Mouse (Mus musculus) left cerebral cortex, postnatal 14 days (tissue): ENCODE results near the gene Dock9. TPM values are rescaled to one million over a fixed set of nuclear protein-coding genes. Genes with fewer than 3 reads are reported as not detected.
"Not testable (repeated sequence)": the region's sequence is repeated elsewhere in the genome, so short reads cannot be mapped to it uniquely, and the experiment has no call there.

Experiments
- DNase-seq, 2 experiments: peaks; one replicate each; pipeline ENCODE4 v3.0.0; 2021 to 2022; ENCODE audit warnings: low spot score in 2 of 2, mixed read lengths in 1 of 2
- intact Hi-C: fragments of 180-260 bp; cut with DNase I; formaldehyde crosslinking; loops from one replicate; pipeline ENCODE4 v1.15.1; 2025
- total RNA-seq, 2 experiments: library from RNA; stranded (reverse); gene quantifications; 2 replicates each; pipeline ENCODE4 v1.2.3; 2021

Dock9 gene
- total RNA-seq, 2 experiments from 2014 or later, result 136 to 148 TPM

DNA sequence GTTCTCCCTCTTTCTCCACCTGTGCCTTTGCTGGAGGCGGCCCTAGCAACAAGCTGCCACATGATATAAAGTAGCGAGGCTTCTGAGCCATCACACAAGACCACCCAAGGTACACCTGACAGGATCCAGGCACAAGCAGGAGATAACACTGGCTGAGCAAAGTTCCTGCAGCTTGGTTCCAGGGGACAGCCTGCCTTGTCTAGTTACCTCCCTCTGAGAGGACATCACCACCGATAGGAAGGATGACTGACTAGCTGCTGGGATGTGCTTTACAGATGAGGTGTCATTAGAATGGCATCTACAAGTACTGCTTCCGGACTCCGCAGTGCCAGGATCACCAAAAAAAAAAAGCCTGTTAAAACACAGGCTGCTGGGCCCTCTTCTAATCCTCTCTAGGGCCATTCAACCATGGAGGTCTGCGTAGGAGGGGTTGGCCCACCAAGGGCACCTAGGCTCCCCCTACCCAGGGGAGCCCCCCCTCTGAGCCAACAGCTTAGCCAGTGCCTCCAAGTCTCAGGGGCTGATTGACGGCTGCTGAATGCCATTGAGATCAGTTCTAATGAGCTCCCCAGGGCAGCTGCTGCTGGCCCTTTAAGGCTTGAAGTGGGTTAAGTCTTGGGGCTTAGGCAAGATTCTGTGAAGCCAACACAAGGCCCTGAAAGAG, 84.3 kb downstream of the Dock9 start:
- intact Hi-C loops, result no loop called here
- no peak for DNase-seq

DNA sequence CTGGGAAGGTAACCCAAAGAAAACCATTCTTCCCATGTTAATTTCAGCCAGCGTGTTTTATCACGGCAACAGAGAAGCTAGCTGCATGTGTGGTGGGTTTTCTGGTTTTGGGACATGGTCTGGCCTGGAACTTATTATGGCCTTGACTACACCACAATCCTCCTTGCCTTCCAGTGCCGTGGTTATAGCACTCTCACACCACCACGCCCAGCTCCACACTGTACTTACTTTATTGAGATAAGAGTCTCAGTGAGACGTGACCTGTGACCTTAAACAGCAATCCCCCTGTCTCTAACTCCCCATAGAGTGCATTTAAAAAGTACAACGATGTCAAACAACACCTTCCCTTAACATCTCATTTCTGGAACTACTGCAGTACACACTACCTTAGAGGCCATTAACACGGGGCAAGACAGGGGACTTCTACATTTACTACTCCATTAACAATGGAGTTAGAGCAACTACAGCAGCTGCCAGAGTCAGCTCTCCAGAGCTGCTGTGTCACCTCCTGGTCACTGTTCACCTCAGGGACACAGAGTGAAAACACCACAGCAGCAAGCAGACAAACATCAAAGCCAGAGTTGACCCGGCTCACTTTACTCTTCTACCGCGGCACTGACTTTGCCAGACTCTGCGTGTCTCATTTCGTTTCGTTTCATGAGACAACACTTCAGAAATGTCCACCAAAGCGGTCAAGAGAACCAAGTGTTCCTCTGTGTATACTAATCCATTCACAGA, 86.4 kb downstream of the Dock9 start:
- intact Hi-C loops, result no loop called here
- DNase-seq, result no peak

DNA sequence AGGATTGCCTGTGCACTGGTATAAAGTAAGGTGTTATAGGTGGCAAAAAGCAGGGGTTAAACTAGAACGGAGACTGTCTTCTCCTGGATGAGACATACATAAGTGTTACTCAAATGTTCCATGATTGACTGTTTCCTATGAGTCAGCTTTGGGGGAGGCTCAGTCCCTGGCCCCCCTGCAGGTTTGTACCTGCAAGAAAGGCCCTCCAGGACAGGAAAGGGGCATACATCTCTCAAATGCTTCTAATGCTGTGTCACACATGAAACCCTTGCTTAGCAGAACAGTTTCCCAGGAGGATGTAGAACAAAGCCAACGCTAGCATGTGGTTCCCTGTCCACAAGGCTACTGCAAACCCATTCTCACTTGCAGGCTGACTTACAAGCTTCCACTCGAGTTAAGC, 87.5 kb downstream of the Dock9 start:
- no peak for DNase-seq
- intact Hi-C loops, result no loop called here

DNA sequence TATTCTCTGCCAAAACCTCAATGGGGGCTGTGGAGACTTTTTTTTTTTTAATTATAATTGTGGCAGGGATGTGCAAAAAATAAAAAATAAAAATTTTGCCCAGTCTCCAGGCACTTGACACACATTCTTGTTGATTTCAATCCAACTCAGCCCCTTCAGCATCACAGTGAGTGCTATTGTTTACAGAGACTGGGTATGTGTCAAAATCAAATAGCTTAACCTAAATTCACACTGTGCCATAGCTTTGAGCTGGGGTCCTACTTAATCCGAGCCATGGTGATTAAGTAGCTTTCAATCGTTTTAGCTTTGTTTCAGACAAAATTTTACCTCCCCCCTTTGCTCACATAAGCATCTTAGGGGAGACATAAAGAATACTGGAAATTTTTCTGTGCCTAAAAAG, 89.4 kb downstream of the Dock9 start:
- no peak for DNase-seq
- intact Hi-C loops, result no loop called here

DNA sequence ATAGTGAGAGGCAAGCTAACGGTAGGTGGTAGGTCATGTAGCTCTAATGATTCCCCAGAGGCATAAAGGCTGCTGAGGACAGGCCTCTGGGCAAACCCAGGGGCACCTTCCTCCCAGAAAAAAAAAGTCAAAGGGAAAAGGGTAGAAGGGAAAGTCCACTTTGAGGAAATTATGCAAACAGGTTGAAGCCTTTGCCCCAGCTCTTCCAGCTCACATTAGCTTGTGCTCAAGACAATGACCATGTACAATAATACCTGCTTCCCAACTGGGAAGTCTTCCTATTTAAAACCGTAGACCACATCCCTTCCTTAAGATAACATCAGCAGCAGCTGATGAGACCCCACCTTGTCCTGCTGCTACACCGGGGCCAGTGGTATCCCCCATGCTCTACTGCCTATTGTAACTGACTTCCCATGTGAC, 91.1 kb downstream of the Dock9 start:
- intact Hi-C loops, result no loop called here
- no peak for DNase-seq

DNA sequence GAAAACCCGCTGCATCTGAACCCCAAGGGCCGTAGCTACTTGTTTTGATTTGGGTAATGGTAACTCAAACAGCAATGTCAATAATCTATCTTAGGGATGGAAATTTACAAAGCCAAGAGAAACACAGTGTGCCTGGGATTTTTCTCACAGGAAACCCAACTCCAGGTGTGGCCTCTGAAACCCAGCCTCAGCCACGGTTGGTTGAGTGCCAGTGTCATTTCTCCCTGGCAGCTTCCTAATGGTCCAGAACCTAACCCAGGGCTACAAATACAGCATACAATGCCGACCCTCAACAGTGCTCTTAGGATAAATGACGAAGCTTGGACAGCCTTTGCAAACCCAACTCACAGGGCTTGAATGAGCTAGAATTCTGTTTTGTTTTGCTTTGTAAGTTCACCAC, 92.0 kb downstream of the Dock9 start:
- intact Hi-C loops, result no loop called here
- DNase-seq, result no peak

DNA sequence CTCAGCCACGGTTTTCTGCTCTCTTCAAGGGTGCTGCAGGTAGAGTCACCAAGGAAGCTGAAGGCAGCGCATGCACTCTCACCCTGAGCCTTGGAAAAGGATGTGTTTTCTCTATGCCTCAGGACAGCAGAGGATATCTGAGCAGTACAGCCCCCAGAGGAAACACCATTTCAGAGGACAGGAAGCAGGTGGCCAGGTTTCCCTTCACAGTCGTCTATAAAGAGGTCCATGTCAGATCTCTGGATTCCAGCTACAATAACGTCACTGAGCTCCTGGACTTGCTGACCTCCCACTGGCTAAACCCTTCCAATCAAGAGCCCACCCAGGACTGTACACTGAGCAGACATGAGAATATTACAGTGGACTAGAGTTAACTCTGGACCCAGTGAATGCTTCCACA, 95.1 kb downstream of the Dock9 start:
- DNase-seq, result no peak
- intact Hi-C loops, result no loop called here

DNA sequence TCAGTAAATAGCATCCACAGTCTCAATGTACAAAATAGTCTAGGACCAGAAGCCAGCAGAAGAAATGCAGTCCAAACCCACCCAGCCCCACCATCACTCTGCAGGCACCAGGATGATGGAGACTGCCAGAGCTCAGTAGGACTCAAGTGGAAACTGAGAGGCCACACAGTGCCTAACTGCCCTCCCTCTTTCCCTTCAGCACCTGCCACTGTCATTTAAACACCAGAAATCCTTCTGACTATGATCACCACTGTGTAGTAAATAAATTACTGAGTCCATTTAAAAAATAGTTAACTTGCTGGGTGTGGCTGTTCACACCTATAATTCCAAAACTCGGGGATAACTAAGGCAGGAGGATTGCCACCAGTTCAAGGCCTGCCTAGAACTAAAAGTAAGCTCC, 97.6 kb downstream of the Dock9 start:
- intact Hi-C loops, result no loop called here
- no peak for DNase-seq

DNA sequence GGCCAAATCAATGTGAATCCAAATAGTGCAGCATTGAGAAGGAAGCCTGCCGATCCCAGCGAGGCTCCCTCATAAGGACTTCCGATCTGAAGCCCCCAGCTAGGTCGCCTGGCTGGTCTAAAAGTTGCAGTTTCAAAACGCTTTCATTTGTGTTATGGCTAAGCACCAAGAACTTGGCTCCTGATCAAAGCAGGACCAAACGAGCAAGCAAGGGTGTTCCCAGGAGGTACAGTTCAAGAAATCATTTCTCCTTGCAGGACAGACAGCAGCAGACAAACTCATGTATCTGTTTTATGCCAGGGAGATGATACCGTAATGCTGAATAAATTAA, 99.1 kb downstream of the Dock9 start:
- DNase-seq, result no peak
- intact Hi-C loops, result loop anchor here (5.0 kb wide), 1 partner anchor 36 kb away; no protein-coding TSS in a partner anchor

DNA sequence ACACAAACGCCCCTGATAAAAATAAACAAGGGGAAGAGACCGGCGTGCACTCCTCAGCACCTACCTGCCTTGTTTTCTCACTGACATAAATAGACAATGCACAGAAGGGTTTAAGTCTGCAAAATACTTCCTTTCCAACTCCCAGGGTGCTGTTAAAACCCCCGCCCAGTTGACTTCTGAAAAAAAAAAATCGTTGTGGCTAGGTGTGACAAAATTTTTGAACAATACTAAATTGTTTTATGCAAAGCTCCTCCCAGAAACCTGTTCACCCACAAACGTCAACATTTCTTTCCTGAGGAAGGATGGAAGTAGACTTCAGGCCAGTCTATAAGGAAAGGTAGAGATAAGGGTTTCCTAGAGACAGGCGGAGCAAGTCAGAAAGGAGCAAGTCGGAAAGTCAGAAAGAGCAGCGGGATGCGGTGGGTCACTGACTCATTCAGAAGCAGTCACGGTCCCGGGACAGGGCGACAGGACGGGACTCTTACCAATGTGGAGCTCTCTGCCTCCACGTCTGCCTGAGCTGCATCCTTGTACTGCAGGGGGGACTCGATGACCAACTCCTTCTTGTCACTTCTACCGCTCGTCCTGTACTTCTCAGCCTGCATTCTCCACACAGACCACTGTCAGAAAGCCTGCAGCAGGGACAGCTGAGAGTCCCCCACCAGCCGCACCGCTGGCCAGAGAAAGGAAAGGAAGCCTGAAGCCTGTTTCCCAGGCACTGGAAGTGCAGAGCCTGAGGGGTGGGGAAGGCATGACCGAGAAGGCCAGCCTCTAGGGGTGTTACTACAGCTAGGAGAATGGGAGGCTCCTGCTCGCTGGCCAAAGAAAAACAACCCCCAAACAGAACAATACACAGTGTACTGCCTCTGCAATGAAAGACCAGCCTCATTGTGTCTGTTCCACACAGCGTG, 99.7 kb downstream of the Dock9 start:
- DNase-seq, result peak; percentile 22 to 33
- intact Hi-C loops, result loop anchor here (5.0 kb wide), 1 partner anchor 36 kb away; no protein-coding TSS in a partner anchor

DNA sequence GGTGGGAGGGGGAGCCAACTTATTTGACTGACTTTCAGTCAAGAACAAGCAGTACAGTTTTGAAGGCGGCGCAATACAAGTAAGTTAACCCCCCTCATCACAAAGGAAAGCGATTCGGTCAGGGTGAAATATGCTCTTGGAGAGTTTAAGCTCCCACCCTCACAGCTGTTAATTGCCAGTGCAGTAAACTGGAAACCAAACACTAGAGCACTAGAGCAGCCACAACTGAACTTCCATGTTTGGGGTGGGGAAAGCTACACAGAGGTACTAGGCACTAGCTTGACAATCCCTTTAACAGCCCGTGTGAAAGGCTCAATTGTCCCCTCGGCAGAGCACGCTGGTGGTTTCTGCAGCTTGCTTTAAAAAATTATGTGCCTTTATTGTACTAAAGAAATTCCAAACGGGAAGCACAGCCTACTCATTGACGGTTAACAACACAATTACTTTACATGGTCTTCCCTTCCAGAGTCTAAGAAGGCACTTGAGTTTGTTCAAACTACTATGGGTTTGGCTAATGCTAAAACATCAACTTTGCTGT, 100.4 kb downstream of the Dock9 start:
- no peak for DNase-seq
- intact Hi-C loops, result loop anchor here (5.0 kb wide), 1 partner anchor 35 kb away; no protein-coding TSS in a partner anchor

DNA sequence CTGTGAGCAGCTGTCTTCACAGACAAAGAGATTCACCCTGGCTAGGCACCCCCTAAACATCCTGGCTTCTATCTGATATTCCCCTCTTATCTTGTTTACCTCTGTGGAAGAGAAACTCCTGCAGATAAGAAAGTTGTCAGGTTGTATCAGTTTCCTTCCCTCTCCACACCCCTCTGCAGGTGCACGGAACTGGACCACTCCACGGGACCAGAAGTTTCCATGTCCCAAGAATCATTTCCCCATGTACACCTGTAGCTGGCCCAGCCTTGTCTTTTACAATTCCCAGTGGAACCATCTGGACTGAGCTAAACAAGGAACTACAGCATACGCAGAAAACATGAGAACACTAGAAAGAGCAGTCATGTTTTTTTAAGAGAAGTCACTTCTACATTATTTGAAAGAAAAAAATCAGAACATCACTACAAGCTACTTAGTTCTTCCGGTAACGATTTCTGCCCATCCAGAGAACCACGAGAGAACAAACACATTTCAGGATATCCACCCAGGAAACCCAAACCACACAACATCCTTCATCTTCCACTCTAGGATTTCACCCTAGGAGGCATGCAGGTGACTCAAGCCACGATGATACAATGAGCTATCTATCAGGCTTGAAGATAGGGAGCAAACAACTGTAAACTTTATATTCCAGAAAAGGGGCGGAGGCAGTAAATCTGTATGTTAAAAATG, 101.1 kb downstream of the Dock9 start:
- DNase-seq, result no peak
- intact Hi-C loops, result loop anchor here (5.0 kb wide), 1 partner anchor 34 kb away; no protein-coding TSS in a partner anchor

DNA sequence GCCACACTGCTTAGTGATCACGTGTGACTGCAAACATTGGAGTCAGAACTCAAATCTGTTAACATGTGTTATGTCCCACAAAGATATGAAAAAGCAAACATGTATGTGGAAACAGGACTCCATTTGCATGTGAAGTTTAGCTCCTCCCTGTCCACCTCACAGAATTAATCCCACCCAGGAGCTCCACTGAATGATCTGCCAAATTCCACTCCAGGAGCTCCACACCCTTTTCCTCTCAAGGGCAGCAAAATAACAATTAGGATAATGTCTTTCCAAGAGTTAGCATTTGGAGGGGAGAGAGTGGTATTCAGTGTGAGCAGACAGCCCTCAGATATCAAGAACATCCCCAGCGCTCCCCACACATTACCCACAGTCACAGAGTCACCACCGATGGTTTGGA, 102.9 kb downstream of the Dock9 start:
- intact Hi-C loops, result loop anchor here (5.0 kb wide), 1 partner anchor 32 kb away; no protein-coding TSS in a partner anchor
- DNase-seq, result no peak

DNA sequence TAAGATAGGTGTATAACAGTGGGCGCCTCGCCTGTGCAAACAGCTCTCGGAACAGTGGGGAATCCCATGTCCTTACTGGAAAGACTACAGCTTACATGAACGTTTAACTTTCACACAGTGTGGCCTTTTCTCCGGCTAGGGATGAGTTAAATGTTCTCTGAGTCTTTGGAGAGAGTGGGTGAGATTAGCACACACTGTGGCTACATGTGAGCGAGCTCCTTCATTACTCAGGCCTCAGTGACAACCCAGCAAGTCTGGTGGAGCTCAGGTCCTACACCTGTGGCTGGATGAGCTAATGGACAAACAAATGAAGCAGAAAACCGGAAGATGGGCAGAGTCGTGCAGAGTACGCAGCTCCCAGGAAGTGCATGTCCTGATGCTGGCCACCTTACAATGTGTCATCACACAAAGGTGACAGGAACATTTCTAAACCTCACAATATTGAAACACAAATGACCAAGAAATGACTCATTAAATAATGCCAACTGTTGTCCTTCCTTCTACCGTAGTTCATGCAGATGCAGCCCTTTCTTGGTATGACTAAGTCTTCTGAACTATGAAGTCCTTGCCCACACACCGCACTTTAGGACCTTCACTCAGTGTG, 103.5 kb downstream of the Dock9 start:
- DNase-seq, result no peak
- intact Hi-C loops, result no loop called here

DNA sequence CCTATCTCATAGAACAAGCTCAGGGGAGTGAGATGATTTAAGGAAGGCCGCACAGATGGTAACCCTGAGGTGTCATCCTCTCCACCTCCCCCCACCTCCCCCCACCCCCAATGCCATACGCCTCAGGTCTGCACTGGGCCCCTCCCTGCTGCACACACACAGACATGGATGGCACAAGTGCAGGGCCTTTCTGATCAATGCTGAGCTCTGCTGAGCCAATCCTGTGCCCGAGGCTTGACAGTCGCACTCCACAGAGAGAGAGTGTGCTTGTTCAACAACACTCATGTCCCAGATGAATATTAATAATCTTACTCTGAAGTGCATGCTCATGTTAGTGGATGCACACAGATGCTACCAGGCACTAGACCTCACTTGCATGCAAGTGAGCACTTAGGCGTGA, 108.0 kb downstream of the Dock9 start:
- intact Hi-C loops, DNase-seq: not testable (repeated sequence)

DNA sequence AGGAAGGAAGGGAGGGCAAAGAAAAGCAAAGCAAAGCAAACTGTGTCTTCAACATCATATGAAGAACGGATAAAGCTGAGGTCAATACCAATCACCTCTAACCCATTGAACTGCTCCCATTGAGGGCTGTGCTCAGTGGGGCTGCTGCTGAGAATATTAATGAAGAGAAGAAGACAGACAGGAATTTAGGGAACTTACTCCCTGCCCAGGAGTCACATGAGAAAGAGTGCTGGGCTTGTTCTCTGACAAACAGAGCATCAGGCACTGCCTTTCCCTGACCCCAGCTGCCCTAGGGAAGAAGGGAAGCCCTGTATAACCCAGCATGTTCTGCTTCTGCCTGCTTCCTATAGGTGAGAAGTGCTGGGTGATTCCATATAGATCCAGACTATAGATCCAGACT, 109.5 kb downstream of the Dock9 start:
- no peak for DNase-seq
- intact Hi-C loops, result no loop called here

DNA sequence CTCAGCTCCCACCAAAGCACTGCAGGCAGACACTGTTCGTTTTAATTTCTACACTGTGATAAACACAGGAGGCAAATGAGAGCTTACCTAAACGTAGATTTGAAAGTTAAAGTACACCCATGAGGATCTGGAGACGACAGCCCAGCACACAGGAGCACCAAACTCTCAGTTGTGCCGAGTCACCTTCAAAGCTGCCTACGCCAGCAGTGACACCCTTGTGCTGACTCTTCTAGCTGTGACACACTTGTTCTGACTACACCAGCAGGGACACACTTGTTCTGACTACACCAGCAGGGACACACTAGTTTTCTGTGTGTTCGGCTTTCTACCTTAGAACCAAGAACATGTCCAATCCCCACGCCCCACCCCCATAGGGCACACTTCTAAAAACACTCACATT, 110.4 kb downstream of the Dock9 start:
- intact Hi-C loops, result no loop called here
- DNase-seq, result no peak

DNA sequence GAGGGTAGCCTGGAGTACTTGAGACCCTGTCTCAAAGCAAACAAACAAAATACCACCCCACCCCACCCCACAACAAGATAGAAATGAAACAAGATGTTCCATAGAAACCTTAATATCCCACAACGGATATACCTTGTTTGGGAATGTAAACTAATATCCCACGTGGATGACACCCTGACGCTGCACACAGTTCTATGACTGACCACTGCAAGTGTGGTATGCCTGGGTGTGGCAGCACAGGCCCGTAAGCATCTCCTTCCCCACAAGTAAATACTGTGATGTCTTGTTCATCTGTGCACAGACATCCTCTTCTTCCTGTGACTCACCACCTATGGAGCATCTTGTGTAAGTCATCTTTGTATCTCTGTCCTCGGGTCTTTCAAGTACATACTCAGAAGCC, 118.7 kb downstream of the Dock9 start:
- intact Hi-C loops, result no loop called here
- no peak for DNase-seq

DNA sequence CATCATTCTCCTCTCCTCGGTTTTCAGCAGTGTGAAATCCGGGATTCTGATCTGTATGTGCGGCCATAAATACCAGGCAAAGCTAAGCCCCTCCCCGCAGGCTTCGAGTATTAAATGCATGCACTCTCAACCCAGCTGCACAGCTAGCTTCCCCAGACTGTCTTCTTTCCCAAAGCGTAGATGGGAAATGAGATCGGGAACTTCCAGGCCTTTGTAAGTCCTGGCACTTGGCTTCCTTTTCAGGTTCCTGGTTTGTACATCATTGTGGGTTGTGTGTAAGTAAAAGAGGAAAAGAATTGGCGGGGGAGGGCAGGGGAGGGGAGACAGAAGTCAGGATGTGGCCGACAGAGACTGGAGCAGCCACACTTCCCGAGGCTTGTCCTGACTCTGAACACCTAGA, 119.2 kb downstream of the Dock9 start:
- intact Hi-C loops, result no loop called here
- no peak for DNase-seq
